Mouse (Mus musculus) cerebellum, postnatal 36 days (tissue): ENCODE measurements around the gene Mcat.
A peak's percentile ranks its signal among the peaks of the same experiment; 100 is the strongest.

ENCODE experiments used
- DNase-seq, 2 experiments: peaks; one replicate each; pipeline ENCODE4 v3.0.0; 2021 to 2022; ENCODE audit warnings: mixed read lengths in 2 of 2

Mcat gene

DNA sequence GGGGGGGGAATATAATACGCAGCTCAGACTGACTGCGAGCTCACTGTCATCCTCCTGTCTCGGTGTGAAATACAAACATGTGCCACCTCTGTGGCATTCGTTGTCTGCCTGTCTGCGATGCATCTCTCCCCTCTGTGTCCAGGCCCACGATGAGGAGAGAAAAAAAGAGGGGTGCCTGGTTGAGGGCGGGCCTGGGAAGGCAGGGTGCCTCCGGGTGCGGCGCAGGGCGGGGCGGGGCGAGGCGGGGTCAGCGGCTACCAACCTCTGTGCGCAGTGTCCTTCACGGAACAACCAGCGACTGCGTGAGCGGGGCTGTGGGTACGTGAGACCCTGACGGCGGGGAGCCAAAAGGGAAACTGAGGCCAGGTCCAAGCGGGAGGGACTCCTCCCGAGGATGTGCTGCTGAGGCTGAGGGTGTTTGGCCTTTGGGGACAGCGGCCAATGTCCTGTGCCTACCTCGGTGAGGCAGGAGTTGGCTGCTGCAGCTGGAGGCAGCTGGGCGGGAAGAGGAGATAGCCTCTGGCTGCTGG lies at the start of gene Mcat, which contains the start of gene Tspo:
Mcat (minus strand) TSS at position 461 of the 530 bp plus-strand sequence.
Tspo (plus strand) TSS at position 266 of the 530 bp plus-strand sequence.
- DNase-seq: no peak

GRCm38 (mm10) chr15:83607115-83607802 lies 43.7 kb upstream of the Mcat start:
- peak; percentile 73 to 77 for DNase-seq

DNA sequence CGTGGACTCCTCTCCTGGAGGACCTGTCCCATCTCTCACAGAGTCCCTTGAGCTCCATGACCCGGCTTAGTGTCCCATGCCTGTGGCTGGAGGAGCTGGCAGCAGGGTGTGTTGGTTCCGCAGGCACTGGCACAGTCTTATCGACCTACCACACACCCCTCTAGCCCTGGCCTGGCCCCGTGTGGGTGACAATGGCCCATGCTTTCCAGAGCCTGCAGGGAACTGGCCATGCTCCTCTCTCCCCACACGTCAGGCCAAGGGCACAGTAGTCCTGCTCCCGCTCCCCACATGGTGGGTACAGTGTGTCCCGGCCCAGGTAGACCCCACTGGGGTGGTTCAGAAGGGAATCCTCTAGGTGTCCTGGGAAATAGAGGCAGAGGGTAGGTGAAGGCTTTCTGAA lies 43.1 kb upstream of the Mcat start:
- DNase-seq: no peak

DNA sequence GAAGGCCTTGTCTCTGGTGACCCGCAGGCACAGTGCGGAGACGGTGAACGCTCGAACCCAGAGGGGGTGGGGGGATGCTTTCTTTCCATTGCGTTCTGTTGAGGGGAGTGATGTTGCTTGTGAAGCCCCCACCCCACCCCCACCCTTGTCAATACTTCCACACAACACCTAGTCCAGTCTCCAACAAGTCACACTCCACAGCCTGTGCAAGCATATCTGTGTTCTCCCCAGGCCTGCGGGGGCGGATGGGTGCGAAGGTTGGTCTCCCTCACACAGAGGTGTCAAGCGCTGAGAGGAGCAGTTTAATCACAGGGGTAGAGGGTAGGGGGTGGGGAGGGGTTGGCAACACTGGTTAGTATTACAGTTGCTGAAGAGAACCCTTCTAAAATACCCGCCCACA lies 42.6 kb upstream of the Mcat start:
- no peak for DNase-seq

GRCm38 (mm10) chr15:83603426-83603825 lies 39.8 kb upstream of the Mcat start:
- no peak for DNase-seq

DNA sequence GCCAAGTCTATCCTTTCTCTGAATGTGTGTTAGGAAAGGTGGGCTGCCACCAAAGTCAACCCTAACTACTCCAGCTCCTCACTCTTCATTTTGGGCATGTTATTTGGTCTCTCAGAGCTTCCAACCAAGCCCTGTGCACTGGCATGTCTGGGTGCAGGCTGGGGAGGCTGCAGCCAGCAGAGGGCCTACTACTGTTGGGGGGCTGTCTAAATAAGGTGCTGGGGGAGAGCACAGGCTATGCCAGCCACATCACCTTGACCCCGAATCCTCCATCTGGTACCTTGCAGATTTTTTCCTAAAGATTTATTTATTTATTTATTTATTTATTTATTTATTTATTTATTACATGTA lies 39.4 kb upstream of the Mcat start:
- no peak for DNase-seq

GRCm38 (mm10) chr15:83602372-83603045 lies 38.9 kb upstream of the Mcat start:
- no peak for DNase-seq

DNA sequence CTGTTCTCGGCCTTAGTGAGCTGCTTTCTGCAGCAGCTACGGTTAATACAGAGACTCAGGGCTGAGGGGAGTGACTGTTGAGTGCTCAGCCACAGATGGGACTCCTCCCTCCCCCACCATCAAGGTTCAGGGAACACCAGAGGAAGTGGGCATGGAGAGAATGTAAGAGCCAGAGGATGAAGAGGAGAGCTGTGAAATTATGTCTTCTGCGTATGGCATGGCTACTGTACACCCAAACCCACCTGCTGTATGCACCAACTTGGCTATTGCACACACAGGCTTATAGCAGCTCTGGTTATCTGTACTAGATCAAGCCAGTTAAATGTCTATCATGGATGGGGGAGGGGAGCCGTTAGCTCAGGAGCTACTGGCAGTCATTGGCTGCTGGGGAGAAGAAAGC lies 37.6 kb upstream of the Mcat start:
- no peak for DNase-seq

GRCm38 (mm10) chr15:83596833-83597232 lies 33.2 kb upstream of the Mcat start:
- no peak for DNase-seq

- DNase-seq: no peak
Measured at GRCm38 (mm10) chr15:83595364-83595711, 31.8 kb upstream of the Mcat start.

GRCm38 (mm10) chr15:83594513-83595363 lies 31.2 kb upstream of the Mcat start, which contains the start of gene Ttll12:
Gene Ttll12, minus strand, starts transcription at chr15:83595157.
- peak; percentile 96 for DNase-seq

DNA sequence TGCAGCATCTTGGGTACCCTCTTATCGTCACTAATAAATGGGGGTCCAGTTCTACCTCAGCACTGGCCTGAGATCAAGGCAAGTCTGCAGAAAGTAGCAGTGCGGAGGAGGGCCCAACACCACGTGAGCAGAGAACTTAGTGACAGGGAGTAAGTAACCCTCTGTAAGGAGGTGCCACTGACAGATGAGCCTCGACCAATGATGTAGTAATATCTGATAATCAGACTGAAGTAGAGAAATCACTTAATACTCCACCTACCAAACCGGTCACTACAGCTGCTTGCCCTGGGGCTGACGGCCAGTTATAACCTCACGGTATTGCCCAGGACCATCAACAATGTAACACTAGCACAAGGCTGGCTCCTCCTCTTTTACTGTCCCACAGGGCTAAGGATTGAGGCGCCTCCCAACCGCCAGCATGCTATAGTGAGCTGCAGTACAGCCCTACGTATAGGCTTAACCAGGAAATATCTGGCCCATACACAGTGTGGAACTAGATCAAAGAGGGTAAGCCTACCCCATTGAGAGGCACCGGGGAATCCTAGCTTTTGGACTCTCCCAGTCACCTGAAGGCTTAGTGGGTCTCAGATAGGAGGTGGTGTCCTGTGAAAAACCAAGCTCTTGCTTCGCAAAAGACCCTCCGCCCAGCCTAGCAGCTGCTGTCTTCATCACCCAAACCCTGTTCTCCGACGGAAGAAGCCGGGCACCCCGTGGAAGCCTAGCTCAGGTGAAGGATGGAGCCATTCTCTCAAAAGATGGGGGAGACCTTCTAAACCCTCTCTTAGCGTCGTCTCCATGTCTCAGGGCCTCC lies 30.3 kb upstream of the Mcat start:
- DNase-seq: no peak

- DNase-seq: no peak
Measured at GRCm38 (mm10) chr15:83593189-83593585, 29.6 kb upstream of the Mcat start.

DNA sequence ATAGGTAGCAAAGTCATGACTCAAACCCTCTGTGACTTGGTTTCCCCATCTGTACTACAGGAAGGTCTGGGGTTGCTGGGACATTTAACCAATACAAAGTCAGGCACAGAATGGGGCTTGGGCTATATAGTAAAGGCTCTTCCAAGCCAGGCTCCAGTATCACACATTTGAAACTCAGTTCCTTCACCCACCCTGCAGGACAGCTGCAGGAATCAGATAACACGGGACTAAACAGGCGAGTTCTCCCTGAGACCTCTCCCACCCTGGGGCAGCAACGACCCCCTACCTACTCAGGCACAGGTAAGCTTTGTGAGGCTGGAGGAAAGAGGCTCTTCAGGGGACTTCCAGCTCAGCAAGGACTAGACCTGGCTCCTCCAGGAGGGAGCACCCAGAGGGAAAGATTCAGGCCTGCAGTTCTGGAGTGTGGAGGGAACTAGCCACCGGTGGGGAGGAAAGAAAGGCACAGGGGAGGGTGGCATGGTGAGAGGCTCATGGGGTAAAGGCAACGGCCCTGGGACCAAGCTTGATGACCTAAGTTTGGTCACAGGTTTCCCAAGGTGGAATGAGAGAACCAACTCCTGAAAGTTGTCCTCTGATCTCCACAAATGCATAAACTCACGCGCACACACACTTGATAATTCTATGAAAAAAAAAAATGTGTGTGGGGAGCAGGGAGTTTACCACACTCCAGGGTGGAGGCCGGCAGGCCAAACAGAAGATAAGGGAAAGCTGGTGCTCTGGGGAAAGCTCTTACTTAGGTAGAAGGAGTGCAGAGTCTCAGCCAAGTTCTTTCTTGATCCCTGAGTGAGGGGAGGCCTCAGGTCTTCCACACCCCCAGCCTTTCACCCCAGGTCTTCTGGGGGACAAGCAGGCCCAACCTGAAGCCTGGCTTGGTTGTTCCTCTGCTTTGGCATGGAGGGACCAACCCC lies 28.9 kb upstream of the Mcat start:
- no peak for DNase-seq

DNA sequence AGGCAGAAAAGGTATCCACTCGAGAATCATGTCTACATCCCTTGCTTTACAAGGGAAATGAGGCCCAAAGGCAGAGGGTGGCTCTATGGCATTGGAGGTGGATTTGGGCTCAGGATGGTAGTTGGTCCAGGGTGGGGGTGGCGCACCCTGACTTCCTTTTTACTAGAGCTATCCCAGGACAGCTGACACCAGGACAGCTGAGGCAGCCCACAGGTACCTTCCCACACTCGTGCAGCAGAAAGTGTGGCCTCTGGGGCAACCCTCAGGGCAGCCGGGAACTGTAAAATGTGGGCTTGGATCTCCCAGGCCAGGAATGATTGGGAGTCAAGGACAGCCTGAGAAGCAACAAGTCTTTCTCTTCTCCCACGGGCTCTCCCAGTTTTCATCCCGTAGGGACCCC lies 28.2 kb upstream of the Mcat start:
- no peak for DNase-seq

GRCm38 (mm10) chr15:83590841-83591240 lies 27.3 kb upstream of the Mcat start:
- no peak for DNase-seq

- DNase-seq: no peak
Measured at GRCm38 (mm10) chr15:83584741-83585220, 21.2 kb upstream of the Mcat start.

DNA sequence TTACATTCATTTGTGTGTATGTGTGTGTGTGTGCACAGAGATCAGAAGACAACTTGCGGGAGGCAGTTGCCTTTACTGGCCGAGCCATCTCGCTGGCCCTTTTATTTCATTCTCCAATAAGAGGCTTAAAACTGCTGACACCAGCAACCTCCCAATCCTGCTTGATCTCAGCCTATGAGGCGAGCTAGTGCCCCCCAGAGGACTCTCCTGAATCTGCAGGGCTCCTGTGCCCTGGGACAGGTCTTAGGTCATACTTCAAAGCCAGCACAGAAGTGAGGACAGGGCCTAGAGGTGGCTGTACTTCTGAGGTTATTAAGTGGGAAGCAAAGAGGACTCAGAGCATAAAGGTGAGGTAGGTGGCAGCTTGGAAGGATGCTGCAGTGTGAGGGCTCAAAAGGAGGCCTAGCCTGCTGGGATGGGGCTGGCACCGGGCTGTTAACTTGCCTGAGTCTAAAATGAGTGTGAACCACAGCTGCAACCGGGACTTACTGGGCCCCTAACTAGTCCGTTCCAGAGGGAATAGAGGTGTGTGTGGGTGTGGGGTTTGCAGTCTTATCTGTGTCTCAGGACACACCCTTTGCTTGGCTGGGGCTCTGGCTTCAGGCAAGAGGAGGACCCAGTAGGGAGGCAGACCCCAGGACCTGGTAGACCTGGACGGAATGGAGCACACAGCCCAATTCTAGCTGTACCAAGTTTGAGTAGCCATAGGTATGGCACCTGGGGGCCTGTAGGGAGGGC lies 20.0 kb upstream of the Mcat start:
- peak in 1 of 2 experiments; percentile 24 for DNase-seq

- DNase-seq: no peak
Measured at GRCm38 (mm10) chr15:83582931-83583330, 19.3 kb upstream of the Mcat start.

DNA sequence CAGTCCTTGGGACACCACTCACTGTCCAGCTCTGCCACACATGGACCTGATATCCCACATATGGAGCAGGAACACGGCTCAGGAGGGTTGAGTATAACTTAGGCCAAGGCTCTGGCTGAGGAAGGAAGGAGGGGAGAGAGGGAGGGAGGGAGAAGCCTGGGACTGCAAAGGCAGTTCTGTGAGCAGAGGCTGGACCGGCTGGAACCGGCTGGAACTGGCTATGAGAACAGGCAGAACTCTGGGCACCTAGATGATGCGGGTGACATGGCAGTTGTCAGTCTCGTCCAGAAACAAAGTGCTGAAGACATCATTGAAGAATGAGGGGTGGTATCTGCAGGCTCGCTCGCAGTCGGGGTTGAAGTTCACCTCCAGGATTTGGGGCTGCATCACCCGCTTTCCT lies 13.1 kb upstream of the Mcat start:
- DNase-seq: no peak
